Mouse (Mus musculus) forebrain, embryonic 11.5 days (tissue): Measurements from ENCODE around the gene Xrcc1. TPM values are rescaled to one million over a fixed set of nuclear protein-coding genes. Genes with fewer than 3 reads are reported as not detected.
"Not testable (repeated sequence)": the region's sequence is repeated elsewhere in the genome, so short reads cannot be mapped to it uniquely, and the experiment has no call there.

Experiments used
- ATAC-seq: fragments of 200-750 bp; cut with Nextera tagmentation; replicated peaks from 2 replicates; pipeline ENCODE4 v1.8.0; 2017; ENCODE audit warnings: moderate TSS enrichment; ENCODE audit not compliant: low FRiP score
- DNase-seq: peaks from one replicate; pipeline ENCODE4 v3.0.0-alpha.2; 2017; ENCODE audit warnings: low spot score
- H3K27ac ChIP-seq: fragments of 300-500 bp; sonication (generic); 2 replicates; pipeline ENCODE4 v1.5.1; 2014; ENCODE audit warnings: low read depth, low read length
- H3K27me3 ChIP-seq: fragments of 300-500 bp; sonication (generic); 2 replicates; pipeline ENCODE4 v1.6.1; 2014; ENCODE audit warnings: mild to moderate bottlenecking, low read length, mixed read lengths; ENCODE audit not compliant: control insufficient read depth, insufficient read depth
- H3K36me3 ChIP-seq: fragments of 300-500 bp; sonication (generic); 2 replicates; pipeline ENCODE4 v1.6.1; 2014; ENCODE audit warnings: mild to moderate bottlenecking, low read length, moderate library complexity, mixed read lengths; ENCODE audit not compliant: control insufficient read depth, insufficient read depth
- H3K4me1 ChIP-seq: fragments of 300-500 bp; sonication (generic); replicated peaks from 2 replicates; pipeline ENCODE4 v1.6.1; 2014; ENCODE audit warnings: low read length, mixed read lengths; ENCODE audit not compliant: control insufficient read depth, insufficient read depth
- H3K4me2 ChIP-seq: fragments of 300-500 bp; sonication (generic); 2 replicates; pipeline ENCODE4 v1.6.1; 2014; ENCODE audit warnings: low read depth, mild to moderate bottlenecking, low read length, moderate library complexity, mixed read lengths; ENCODE audit not compliant: severe bottlenecking
- H3K4me3 ChIP-seq: fragments of 300-500 bp; sonication (generic); 2 replicates; pipeline ENCODE4 v1.5.1; 2014; ENCODE audit warnings: low read depth, low read length
- H3K9ac ChIP-seq: fragments of 300-500 bp; sonication (generic); 2 replicates; pipeline ENCODE4 v1.6.1; 2014; ENCODE audit warnings: low read length
- H3K9me3 ChIP-seq: fragments of 300-500 bp; sonication (generic); 2 replicates; pipeline ENCODE4 v1.6.1; 2016; ENCODE audit warnings: low read length, mixed read lengths; ENCODE audit not compliant: control insufficient read depth
- WGBS: fragments of 180-500 bp; shearing (Covaris S2); extraction: QIAGEN DNeasy Blood & Tissue Kit; methylation state at CpG from one replicate; pipeline ENCODE4 v1.1.7; 2014; 5-methylcytosine and 5-hydroxymethylcytosine counted together
- polyA plus RNA-seq: library from polyadenylated mRNA; unstranded; fragments of >200 nt; fragmentation: Nextera tagmentation; extraction: Ambion mirVana; gene quantifications from 2 replicates; pipeline ENCODE4 v1.2.1, GENCODE M21; 2014

Xrcc1 gene
- polyA plus RNA-seq, 1 experiment from 2014 or later: 140 TPM

DNA sequence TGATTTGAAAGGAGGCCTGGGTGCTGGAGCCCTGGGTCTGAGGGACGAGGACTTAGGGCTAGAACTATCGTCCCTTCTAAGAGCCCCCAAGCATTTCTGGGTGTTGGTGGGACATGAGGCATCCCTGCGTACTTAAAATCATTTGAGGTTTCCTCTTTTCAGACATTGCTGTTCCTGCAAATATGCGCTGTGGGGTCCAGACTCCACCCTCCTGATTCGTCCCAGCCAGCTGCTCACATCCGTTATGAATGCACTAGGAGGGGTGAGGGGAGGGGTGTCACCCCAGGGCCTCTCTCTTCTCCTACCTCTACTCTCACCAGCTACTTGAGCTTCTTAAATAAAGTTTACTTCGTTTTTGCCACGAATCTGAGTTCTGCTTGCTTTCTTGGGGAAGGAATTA, 62.5 kb downstream of the Xrcc1 start:
- Histone ChIP-seq H3K27ac (no peak overlapping the region), H3K9me3 (no peaks in the 10 kb centered on the region), H3K36me3 (no peaks in the 10 kb centered on the region), H3K4me2 (no peak overlapping the region), H3K4me3 (no peak overlapping the region), H3K9ac (no peak overlapping the region), H3K4me1 (peaks cover 8% of the 10 kb centered on the region; the same call in 1 of the 2 replicates), H3K27me3 (peaks cover 39% of the 10 kb centered on the region)
- DNase-seq (no peak), ATAC-seq (no peak)
- 74% methylated on average over 8 of the region's 8 CpGs for WGBS

DNA sequence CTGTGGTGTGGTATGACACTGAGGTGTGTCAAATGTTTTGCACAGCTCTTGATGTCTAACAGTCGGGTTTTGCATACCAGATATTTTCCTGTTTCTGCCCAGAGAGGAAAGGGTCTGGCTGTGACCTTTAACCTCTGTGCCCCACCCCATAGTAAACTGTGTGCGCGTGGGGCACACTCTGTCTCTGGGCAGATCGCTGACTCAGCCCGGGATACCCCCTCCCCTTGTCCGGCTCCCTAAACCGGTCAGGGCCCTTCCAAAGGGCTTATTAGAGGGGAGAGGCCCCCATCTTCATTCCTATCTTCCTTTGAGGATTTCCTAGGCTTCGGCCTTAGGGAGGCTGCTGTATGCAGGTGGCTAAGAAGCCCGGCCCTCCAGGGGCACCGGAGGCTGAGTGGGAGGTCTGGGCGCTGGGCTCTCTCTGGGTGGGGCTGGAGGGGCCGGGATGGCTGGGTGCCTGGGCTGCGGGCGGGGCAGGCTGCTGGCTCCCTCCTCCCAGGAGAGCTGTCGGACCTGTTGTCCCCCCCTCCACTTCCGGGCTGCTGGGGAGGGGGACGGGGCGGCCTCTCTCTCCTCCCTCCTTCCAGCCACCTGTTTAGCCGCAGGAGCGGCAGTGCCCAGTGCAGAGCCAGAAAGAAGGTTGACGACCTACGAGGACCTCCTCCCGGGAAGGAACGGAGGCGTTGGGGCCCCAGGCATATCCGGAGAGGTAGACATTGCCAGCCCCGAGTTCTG, 64.2 kb downstream of the Xrcc1 start, which contains the start of gene Phldb3:
TSS of gene Phldb3 (plus strand) at position 620 of the 735 bp plus-strand sequence.
- Histone ChIP-seq H3K36me3 (no peaks in the 10 kb centered on the region), H3K4me3 (peak within 1 kb of the TSS; percentile 32), H3K4me2 (peak within 1 kb of the TSS; percentile 52), H3K9ac (peak within 1 kb of the TSS; percentile 16; the same call in 1 of the 2 replicates), H3K4me1 (peaks cover 8% of the 10 kb centered on the region; the same call in 1 of the 2 replicates), H3K9me3 (no peaks in the 10 kb centered on the region), H3K27me3 (peaks cover 39% of the 10 kb centered on the region), H3K27ac (no peak within 1 kb of the TSS)
- WGBS: 2% methylated on average over 24 of the region's 27 CpGs
- DNase-seq (no peak), ATAC-seq (peak; percentile 18; the same call in 1 of the 2 replicates)

DNA sequence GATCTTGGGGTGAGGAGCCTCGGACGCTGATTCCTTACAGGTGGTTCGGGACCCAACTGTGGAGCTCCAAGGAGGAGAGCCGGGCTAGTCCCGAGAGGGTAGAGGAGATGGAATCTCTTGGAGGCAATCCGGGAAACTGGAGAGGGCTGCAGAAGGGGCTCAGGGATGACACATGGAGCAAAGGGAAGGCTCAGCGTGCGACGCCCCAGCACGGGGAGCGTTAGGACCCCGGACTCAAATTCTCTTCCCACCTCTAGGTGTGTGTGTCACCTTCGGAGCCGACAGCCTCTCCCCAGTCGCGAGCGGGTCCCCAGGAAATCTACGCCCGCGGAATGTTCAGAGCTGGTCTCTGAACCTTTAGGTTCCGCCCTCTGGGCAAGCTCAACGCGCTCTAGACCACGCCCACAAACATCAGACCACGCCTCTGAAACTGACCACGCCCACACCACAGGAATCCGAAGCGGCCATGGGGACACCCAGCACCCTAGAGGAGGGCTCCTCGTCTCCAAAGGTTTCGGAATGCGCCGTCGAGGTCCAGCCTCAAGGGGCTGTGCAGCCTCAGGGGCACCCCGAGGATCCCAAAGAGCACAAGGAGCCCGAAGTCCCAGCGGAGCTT, 64.9 kb downstream of the Xrcc1 start:
- H3K27ac ChIP-seq: no peak overlapping the region

DNA sequence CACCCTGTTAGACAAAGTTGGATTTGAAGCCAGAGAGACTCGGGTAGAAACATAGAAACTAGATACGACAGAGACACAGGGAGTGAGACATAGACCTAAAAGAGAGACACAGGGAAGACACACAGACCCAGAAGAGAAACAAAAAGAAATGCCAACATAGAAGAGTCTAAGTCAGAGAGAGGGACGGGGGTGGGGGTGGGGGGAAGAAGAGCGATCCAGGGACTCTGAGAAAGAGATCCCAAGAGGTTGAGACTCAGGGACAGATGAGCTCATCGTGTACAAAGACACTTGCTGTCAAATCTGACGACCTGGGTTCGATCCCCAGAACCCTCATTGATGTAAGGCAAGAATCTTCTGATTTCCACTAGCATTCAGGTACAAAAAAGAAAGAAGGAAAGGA, 65.6 kb downstream of the Xrcc1 start:
- Histone ChIP-seq H3K4me3 (peak overlapping the region; percentile 32), H3K9ac (no peak overlapping the region), H3K27ac (no peak overlapping the region), H3K4me2 (peak overlapping the region; percentile 52; the same call in 1 of the 2 replicates), H3K36me3 (no peaks in the 10 kb centered on the region), H3K27me3 (peaks cover 39% of the 10 kb centered on the region), H3K4me1 (peaks cover 8% of the 10 kb centered on the region; the same call in 1 of the 2 replicates), H3K9me3 (no peaks in the 10 kb centered on the region)
- ATAC-seq (no peak), DNase-seq (no peak)
- WGBS: 15% methylated on average over 7 of the region's 7 CpGs

More for the DNA sequence above, 64.9 kb downstream of the Xrcc1 start:
- Histone ChIP-seq H3K4me1 (peaks cover 8% of the 10 kb centered on the region; the same call in 1 of the 2 replicates), H3K27me3 (peaks cover 39% of the 10 kb centered on the region), H3K36me3 (no peaks in the 10 kb centered on the region), H3K4me2 (peak overlapping the region; percentile 52), H3K9ac (peak overlapping the region; percentile 16; the same call in 1 of the 2 replicates), H3K9me3 (no peaks in the 10 kb centered on the region), H3K4me3 (peak overlapping the region; percentile 32)
- ATAC-seq: peak; percentile 53
- DNase-seq: peak; percentile 84
- under 1% methylated on average over 36 of the region's 36 CpGs for WGBS

GRCm38 (mm10) chr7:24612308-24612910, 66.3 kb downstream of the Xrcc1 start:
- Histone ChIP-seq H3K27ac (no peak overlapping the region), H3K4me1 (peaks cover 8% of the 10 kb centered on the region; the same call in 1 of the 2 replicates), H3K9ac (peak overlapping the region; percentile 17), H3K36me3 (no peaks in the 10 kb centered on the region), H3K9me3 (no peaks in the 10 kb centered on the region), H3K4me3 (no peak overlapping the region; the same call in 1 of the 2 replicates), H3K27me3 (peaks cover 39% of the 10 kb centered on the region), H3K4me2 (peak overlapping the region; percentile 29)
- ATAC-seq: no peak
- DNase-seq: no peak
- WGBS: 3% methylated on average over 27 of the region's 27 CpGs

DNA sequence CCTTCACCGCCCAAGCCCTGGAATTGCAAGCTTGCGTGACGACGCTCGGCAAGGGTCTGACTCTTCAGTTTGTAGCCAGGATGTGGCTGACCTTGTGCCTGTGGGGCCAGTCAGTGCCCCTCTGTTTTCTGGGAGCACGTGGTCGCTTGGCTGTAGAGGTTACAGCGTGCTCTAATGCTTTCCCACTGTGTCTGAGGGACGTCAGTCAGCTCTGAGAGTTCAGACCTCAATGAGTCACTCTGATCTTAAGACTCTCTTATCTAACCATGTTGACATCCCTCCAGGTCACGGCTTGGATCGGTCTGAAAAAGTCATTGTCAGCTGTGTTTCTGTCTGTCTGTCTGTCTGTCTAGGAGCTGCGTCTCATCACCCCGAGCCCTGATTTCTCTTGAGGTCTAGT, 68.7 kb downstream of the Xrcc1 start:
- no peak for DNase-seq
- no peaks in the 10 kb centered on the region for H3K36me3 ChIP-seq

GRCm38 (mm10) chr7:24617763-24618162, 71.7 kb downstream of the Xrcc1 start:
- H3K4me2 ChIP-seq: no peak overlapping the region
- peaks cover 8% of the 10 kb centered on the region for H3K27me3 ChIP-seq
- no peak overlapping the region for H3K4me3 ChIP-seq
- no peaks in the 10 kb centered on the region; the same call in 1 of the 2 replicates for H3K4me1 ChIP-seq
- H3K9ac ChIP-seq: no peak overlapping the region
- no peaks in the 10 kb centered on the region; the same call in 1 of the 2 replicates for H3K9me3 ChIP-seq
- H3K36me3 ChIP-seq: no peaks in the 10 kb centered on the region
- no peak overlapping the region for H3K27ac ChIP-seq
- ATAC-seq (no peak), DNase-seq (no peak)
- 83% methylated on average over 8 of the region's 8 CpGs for WGBS

More for the DNA sequence above, 68.7 kb downstream of the Xrcc1 start:
- peaks cover 8% of the 10 kb centered on the region; the same call in 1 of the 2 replicates for H3K4me1 ChIP-seq
- no peak overlapping the region for H3K4me2 ChIP-seq
- 76% methylated on average over 13 of the region's 13 CpGs for WGBS
- no peak overlapping the region for H3K4me3 ChIP-seq
- H3K27me3 ChIP-seq: peaks cover 36% of the 10 kb centered on the region
- no peak overlapping the region for H3K9ac ChIP-seq
- H3K9me3 ChIP-seq: no peaks in the 10 kb centered on the region
- no peak for ATAC-seq
- no peak overlapping the region for H3K27ac ChIP-seq

GRCm38 (mm10) chr7:24618374-24618773, 72.3 kb downstream of the Xrcc1 start:
- not testable (repeated sequence) for DNase-seq, ATAC-seq, H3K9ac ChIP-seq, H3K4me2 ChIP-seq, H3K36me3 ChIP-seq, H3K9me3 ChIP-seq, H3K4me3 ChIP-seq, H3K27me3 ChIP-seq, H3K4me1 ChIP-seq, H3K27ac ChIP-seq
- WGBS: 92% methylated on average over 8 of the region's 8 CpGs
